Mouse (Mus musculus) gastrocnemius, postnatal 10 days (tissue): ENCODE measurements at regions not wholly inside any gene's neighbourhood (a gene's known extent, or its start where the extent isn't known, plus 50 kb on each side); places are given as distances from the start of the nearest gene placed in this dataset.

Experiments
- DNase-seq: peaks from one replicate; pipeline ENCODE4 v3.0.0; 2021; ENCODE audit warnings: mixed read lengths

DNA sequence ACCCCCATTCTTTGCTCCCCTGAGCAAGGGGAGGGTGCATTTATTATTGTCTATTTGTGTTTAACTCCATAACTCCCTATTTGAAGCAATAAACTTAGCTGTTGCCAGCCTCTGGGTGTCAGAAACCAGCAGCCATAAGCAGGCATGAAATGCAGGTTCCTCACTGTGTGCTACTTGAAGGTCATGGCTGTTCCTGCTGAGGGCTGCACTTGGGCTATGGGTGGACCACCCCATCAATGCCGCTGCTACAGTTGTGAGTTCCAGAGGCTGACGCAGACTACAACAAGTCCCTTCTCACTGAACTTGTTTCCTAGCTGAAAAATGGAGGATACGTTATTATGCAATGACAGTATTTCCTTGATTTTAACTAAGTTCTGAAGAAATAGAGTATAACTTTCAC is 86.7 kb upstream of the N4bp1 start:
- DNase-seq = no peak

- no peak for DNase-seq
Measured at GRCm38 (mm10) chr8:86969051-86969450, 84.0 kb upstream of the N4bp1 start.

GRCm38 (mm10) chr8:86967891-86968311 is 82.8 kb upstream of the N4bp1 start:
- DNase-seq = no peak

- DNase-seq = no peak
Measured at GRCm38 (mm10) chr8:86961218-86962195, 76.4 kb upstream of the N4bp1 start.
